Mouse (Mus musculus) thymus, adult 2 months (tissue): ENCODE data around the gene Alox12b. TPM values are rescaled to one million over a fixed set of nuclear protein-coding genes. Genes with fewer than 3 reads are reported as not detected.

ENCODE experiments used
- DNase-seq: peaks from one replicate; pipeline ENCODE4 v3.0.0; 2021
- H3K27ac ChIP-seq: fragments of 200-500 bp; 2 replicates; pipeline ENCODE4 v1.5.1; 2012; ENCODE audit warnings: low read length, control low read depth; ENCODE audit not compliant: control insufficient read depth, insufficient read depth
- H3K27me3 ChIP-seq: fragments of 200-500 bp; 2 replicates; pipeline ENCODE4 v1.6.1; 2012; ENCODE audit warnings: mild to moderate bottlenecking, low read length, moderate library complexity, mixed read lengths; ENCODE audit not compliant: control insufficient read depth, insufficient read depth
- H3K36me3 ChIP-seq: fragments of 200-500 bp; 2 replicates; pipeline ENCODE4 v1.6.1; 2012; ENCODE audit warnings: mild to moderate bottlenecking, low read length, moderate library complexity; ENCODE audit not compliant: control insufficient read depth, insufficient read depth
- H3K4me1 ChIP-seq: fragments of 200-500 bp; replicated peaks from 2 replicates; pipeline ENCODE4 v1.6.1; 2012; ENCODE audit warnings: low read length; ENCODE audit not compliant: control insufficient read depth, insufficient read depth
- H3K4me3 ChIP-seq: fragments of 200-500 bp; 2 replicates; pipeline ENCODE4 v1.5.1; 2012; ENCODE audit warnings: mild to moderate bottlenecking, low read length, control low read depth, moderate library complexity; ENCODE audit not compliant: control insufficient read depth, insufficient read depth
- CTCF ChIP-seq: fragments of 200-500 bp; IDR thresholded peaks from 2 replicates; pipeline ENCODE4 v1.5.1; 2012; ENCODE audit warnings: mild to moderate bottlenecking, control low read depth, low read length, moderate library complexity, borderline replicate concordance; ENCODE audit not compliant: control insufficient read depth, poor library complexity, insufficient read depth; ENCODE audit errors: extremely low read depth
- POLR2A ChIP-seq: fragments of 200-500 bp; IDR thresholded peaks from 2 replicates; pipeline ENCODE4 v1.6.1; 2012; ENCODE audit warnings: mild to moderate bottlenecking, low read length, control low read depth, moderate library complexity; ENCODE audit not compliant: control insufficient read depth, poor library complexity, insufficient read depth; ENCODE audit errors: extremely low read depth
- WGBS: fragments of 180-500 bp; shearing (Covaris S2); methylation state at CpG from one replicate; pipeline ENCODE4 v1.1.7; 2018; 5-methylcytosine and 5-hydroxymethylcytosine counted together
- polyA plus RNA-seq: library from polyadenylated mRNA; depleted of rRNA; stranded (reverse); fragments of >200 nt; gene quantifications from 2 replicates; pipeline ENCODE4 v1.2.3, GENCODE M21; 2012

Alox12b gene
- polyA plus RNA-seq, 1 experiment = 1.00 TPM

DNA sequence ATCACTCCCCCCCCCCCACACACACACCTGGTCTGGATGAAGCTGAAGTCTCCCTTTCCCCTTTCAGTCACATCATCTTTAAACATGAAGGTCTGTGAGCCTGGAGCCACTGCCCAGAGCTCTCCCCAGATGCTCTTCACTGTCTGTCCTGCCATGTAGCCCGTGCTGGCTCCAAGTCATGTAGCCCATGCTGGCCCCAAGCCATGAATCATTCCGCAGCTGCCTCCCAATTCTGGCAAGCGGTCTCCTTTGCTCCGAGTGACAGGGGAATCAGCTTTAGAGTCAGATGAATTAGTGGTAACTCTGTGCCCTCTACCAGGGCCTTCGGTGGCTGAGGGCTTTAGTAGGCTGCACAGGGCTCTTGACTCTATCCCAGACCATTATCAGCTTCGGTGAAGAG is 7.1 kb upstream of the Alox12b start:
- DNase-seq = no peak
- TF ChIP-seq CTCF = no peak
- TF ChIP-seq POLR2A = no peak
- no peak overlapping the region for H3K4me3 ChIP-seq
- WGBS = 89% methylated on average over 6 of the region's 6 CpGs
- H3K36me3 ChIP-seq = no peaks in the 10 kb centered on the region
- H3K27ac ChIP-seq = no peak overlapping the region
- H3K27me3 ChIP-seq = no peaks in the 10 kb centered on the region
- H3K4me1 ChIP-seq = no peaks in the 10 kb centered on the region

DNA sequence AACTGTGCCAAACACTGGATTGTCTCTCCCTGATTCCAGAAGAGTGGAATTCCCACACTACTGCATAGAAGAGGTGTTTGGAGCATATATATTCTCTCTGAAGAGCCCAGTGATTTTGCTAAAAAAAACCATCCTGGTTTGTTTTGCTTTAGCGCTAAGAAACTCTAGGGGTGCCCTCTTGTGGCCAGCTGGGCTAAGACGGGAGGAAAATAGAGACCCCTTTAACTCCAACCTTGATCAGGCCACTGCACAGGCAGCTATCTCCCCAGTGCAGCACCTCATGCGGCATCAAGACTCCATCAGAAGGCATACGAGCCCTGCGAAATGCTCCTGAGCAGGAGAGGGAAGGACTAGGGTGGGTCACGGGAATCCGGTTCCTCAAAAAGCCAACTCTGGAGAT is 6.3 kb upstream of the Alox12b start:
- no peak overlapping the region for H3K4me3 ChIP-seq
- no peaks in the 10 kb centered on the region for H3K27me3 ChIP-seq
- WGBS = 7% methylated on average over 7 of the region's 7 CpGs
- H3K36me3 ChIP-seq = no peaks in the 10 kb centered on the region
- TF ChIP-seq POLR2A = no peak
- TF ChIP-seq CTCF = 0 out of 2 replicates have a peak, but pooled peaks have one; percentile 42
- no peak overlapping the region for H3K27ac ChIP-seq
- H3K4me1 ChIP-seq = no peaks in the 10 kb centered on the region
- peak; percentile 78 for DNase-seq

DNA sequence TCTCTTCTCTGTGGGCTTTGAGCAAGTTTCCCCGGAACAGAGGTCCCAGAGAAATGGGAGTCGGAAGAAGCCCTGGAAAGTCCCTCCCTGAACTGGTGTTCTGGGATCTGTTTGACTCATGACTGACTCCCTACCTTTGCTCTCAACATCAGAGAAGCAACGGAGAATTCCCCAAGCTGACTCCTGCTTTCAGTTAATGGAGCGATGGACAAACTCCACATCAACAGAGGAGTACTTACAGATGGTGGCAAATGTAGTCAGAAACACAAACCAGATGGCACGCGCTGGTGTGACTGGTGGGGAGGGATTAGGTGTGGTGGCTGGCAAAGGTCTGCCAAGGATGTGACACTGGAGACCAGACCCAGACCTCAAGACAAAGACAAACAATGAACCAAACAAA is 5.8 kb upstream of the Alox12b start:
- Histone ChIP-seq H3K27me3 (no peaks in the 10 kb centered on the region), H3K4me3 (no peak overlapping the region), H3K36me3 (no peaks in the 10 kb centered on the region), H3K4me1 (no peaks in the 10 kb centered on the region), H3K27ac (no peak overlapping the region)
- no peak for DNase-seq
- TF ChIP-seq CTCF (no peak), POLR2A (no peak)
- WGBS = 73% methylated on average over 6 of the region's 6 CpGs

DNA sequence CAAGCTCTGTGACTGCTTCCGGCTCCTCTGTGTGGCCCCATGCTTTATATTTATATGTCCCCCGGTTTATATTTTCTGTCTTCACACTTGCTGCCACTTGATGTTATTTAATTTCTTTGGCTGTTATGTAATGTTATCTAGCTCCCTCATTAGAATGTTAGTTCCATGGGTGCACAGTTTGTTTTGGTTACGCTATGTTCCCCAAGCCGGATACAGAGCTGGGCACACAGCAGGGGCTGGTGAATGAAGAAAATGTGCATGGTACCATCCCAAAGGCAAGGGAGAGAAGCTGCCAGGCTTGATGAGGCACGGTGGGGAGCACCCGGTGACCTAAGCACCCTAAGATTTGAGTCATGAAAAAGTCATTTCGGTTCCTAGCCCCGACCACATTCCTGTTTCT is 3.0 kb upstream of the Alox12b start:
- Histone ChIP-seq H3K4me1 (no peaks in the 10 kb centered on the region), H3K27ac (no peak overlapping the region), H3K4me3 (no peak overlapping the region), H3K27me3 (no peaks in the 10 kb centered on the region; the same call in 1 of the 2 replicates), H3K36me3 (no peaks in the 10 kb centered on the region)
- WGBS = 84% methylated on average over 8 of the region's 8 CpGs
- TF ChIP-seq POLR2A = no peak
- no peak for TF ChIP-seq CTCF
- DNase-seq = no peak

DNA sequence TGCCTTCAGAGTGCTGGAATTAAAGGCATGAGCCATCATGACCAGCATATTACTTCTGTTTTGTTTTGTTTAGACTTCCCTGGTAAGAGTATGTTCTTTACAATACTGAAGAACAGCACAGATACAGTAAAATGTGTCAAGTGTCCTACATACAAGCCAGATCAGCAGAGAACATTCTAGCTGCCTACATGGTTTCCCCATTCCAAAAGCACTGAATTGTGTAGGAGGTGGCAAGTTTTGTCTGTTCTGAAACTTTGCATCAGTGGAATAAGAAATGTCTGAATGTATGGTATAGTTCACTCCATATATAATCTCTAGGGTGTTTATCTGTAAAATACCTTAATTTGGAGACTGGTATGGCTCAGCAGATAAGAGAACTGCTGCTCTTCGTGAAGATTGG is 1.4 kb upstream of the Alox12b start:
- no peak overlapping the region for H3K4me3 ChIP-seq
- no peak for TF ChIP-seq CTCF
- TF ChIP-seq POLR2A = no peak
- H3K27me3 ChIP-seq = no peaks in the 10 kb centered on the region; the same call in 1 of the 2 replicates
- no peaks in the 10 kb centered on the region for H3K4me1 ChIP-seq
- H3K27ac ChIP-seq = no peak overlapping the region
- no peak for DNase-seq
- H3K36me3 ChIP-seq = no peaks in the 10 kb centered on the region
- WGBS = 38% methylated on average over 1 of the region's 1 CpGs

DNA sequence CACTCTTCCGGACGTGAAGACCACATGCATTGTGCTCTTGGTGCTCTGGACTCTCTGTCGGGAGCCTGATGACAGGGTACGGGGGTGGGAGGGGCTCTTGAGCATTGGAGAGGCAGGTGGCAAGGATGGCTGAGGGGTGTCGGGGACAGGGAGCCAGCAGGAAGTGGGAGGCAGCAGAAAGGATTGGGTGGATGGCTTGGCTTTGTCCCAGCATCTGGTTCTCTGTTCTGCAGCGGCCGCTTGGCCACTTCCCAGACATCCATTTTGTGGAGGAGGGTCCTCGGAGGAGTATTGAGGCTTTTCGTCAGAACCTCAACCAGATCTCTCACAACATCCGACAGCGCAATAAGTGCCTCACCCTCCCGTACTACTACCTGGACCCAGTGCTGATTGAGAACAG is 12.5 kb downstream of the Alox12b start:
- H3K36me3 ChIP-seq = no peaks in the 10 kb centered on the region
- no peak overlapping the region for H3K4me3 ChIP-seq
- H3K27ac ChIP-seq = no peak overlapping the region
- H3K4me1 ChIP-seq = no peaks in the 10 kb centered on the region
- TF ChIP-seq POLR2A (no peak), CTCF (no peak)
- DNase-seq = no peak
- 90% methylated on average over 12 of the region's 12 CpGs for WGBS
- no peaks in the 10 kb centered on the region for H3K27me3 ChIP-seq

DNA sequence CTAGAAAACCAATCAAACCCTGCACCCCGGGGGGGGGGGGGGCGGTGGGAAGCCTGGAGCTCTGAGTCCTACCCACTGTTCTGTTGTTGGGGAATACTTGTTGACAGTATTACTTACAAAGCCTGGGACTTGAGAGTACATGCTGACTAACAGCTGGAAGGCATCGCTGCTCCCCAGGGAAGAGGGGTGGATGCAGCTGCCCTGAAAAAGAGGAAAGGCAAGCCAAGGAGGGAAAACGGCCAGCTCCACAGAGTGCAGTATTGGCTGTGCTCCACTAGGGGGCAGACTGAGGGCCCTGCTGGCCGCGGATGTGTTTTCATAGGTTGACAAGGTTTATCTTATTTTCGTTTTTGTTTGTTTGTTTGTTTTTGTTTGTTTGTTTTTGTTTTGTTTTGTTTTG is 14.8 kb downstream of the Alox12b start:
- DNase-seq = peak; percentile 42
- no peaks in the 10 kb centered on the region for H3K4me1 ChIP-seq
- H3K27me3 ChIP-seq = no peaks in the 10 kb centered on the region
- no peak overlapping the region for H3K4me3 ChIP-seq
- H3K27ac ChIP-seq = no peak overlapping the region
- peak; percentile 85; the same call in 1 of the 2 replicates for TF ChIP-seq CTCF
- no peak for TF ChIP-seq POLR2A
- 35% methylated on average over 7 of the region's 7 CpGs for WGBS
- H3K36me3 ChIP-seq = no peaks in the 10 kb centered on the region
